Mouse (Mus musculus) mouse trophoblast stem cell (cell line): ENCODE results near the gene Cd59a.
"Not testable (repeated sequence)": the region's sequence is repeated elsewhere in the genome, so short reads cannot be mapped to it uniquely, and the experiment has no call there.

Experiments used
- in situ Hi-C, 2 experiments: fragments of 300-500 bp; cut with MseI, MboI; formaldehyde crosslinking; loops; 2 replicates in 1 of 2; 3 replicates in 1 of 2; pipeline ENCODE4 v1.15.1; 2025

The Cd59a gene

GRCm38 (mm10) chr2:104109021-104109420 is 13.4 kb downstream of the Cd59a start:
- in situ Hi-C loops: not testable (repeated sequence)

- in situ Hi-C loops: no loop called here
Measured at GRCm38 (mm10) chr2:104109528-104109927, 13.9 kb downstream of the Cd59a start.

DNA sequence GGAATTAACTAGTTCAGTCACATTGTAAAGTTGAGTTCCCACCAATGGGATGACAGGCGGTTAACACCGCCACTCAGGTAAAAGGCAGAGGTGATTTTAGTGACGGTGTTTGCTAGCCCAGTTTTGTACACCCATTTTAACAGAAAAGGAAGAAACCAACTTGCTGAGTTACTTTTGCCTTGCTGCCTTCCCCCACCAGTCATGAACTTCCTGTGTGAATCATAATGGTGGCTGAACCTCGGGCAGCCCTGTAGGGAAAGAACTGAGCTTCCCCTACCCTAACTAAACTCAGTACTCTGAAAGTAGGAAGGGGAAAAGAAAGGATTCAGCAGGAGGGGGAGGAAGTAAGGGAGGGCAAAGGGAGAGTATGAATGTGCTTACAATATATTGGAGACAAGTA is 14.4 kb downstream of the Cd59a start:
- in situ Hi-C loops: no loop called here

- in situ Hi-C loops: not testable (repeated sequence)
Measured at GRCm38 (mm10) chr2:104111170-104111797, 15.7 kb downstream of the Cd59a start.

DNA sequence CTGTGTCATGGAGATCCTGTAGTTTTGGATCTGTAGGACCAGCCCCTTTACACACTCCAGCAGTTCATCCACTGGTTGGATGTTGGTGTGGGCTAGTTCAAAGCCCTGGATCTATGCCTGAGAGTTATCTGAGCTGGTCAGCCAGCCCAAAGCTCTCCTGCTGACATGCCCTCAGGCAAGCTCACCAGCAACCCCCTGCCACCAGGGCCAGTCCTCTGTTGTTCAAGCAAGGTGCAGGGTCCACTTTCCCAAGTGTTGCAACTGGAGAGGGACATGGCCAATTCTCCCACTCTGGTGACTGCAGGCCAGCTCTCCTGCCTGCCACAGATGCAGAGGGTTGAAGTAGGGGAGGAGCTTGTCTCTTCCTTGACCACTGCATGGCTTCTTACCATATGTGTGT is 18.0 kb downstream of the Cd59a start:
- in situ Hi-C loops: not testable (repeated sequence)

DNA sequence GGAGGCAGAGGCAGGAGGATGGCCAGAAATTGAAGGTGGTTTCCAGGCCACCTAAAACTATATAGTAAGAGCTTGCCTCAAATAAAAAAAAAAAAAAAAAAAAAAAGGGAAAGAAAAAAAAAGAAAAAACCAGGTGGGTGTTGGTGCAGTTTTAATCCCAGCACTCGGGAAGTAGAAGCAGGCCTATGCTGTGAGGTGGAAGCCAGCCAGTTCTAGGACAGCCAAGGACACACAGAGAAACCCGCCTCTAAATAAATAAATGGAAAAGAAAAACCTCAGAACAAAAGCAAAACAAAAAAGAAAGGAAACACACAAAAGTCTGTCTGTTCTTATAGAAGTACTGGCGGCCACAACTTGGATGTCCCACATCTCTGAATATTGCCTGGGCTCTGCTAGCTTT is 19.3 kb downstream of the Cd59a start:
- in situ Hi-C loops: no loop called here

GRCm38 (mm10) chr2:104117173-104117572 is 21.6 kb downstream of the Cd59a start:
- in situ Hi-C loops: not testable (repeated sequence)

DNA sequence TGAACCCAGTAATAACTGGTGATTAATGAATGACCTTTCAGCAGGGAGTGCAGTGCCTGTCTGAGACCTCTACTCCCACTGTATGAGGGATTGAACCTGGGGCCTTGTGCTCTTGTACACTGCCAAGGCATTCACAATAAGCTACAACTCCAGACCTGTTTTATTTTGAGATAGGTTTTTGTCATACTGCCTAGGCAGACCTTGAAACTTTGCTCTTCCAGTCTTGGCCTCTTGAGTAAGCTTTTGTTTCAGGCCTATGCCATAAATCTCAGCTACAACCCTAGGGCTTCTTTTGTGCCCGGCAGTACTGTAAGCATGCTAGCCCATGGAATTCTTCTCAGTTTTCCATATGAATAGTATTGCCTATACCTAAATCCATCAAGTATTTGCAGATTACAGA is 23.5 kb downstream of the Cd59a start:
- in situ Hi-C loops: no loop called here

DNA sequence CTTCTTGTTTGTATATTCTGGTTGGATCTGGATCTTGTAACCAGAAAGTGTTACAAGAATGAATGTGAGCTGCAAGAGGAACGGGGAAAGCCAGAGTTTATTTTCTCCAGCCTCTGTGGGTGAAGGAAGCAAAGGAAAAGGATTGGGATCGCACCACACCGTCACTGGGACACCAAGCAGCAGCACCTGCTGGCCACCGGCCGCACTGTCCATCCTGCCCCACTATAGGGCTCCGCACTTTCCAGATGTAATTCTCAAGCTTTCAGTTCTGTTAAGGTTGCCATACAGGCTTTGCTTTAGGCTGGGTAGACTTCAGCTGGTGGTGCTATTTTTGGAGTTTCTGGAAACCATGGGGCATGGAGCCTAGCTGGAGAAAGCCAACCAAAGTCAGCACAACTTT is 24.7 kb downstream of the Cd59a start:
- in situ Hi-C loops: loop anchor here in 1 of 2 experiments (5.0 kb wide), 1 partner anchor 78 kb away; no protein-coding TSS in a partner anchor

DNA sequence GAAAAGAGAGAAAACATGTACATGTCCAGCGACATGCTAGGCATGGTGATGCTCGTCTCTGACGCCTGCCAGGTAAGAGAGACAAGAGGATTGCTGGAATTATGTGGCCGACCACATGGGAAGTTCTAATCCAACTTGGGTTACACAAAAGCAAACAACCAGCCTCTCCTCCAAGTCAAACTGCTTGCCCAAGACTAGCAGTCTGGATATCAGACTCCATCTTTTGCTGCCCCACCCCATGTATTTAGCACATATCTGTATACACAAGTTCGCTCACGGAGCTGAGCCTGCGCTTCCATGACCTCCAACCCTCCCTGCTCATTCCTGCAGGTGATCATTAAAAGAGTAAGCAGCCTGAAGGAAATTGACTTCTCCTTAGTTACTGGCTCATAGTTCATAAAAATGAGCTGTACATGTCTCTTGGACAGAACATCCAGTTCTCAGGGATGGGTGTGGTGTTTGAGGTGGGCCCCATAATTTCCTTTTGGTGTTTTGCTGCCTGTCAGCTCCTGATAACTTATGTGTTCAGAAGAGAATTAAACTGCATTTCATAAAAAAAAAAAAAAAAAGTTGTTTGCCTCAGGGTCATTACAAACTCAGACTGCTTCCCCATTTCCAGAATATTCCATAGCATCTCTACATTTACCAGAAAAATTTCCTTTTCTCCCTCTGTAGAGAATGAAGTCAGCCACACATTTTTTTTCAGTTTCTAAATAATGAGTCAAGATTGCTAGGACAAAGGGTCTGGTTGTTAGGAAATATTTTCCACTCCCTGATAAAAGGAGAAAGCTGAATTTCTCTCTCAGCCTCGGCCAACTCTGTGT is 26.3 kb downstream of the Cd59a start:
- in situ Hi-C loops: loop anchor here in 1 of 2 experiments (5.0 kb wide), 1 partner anchor 80 kb away; no protein-coding TSS in a partner anchor

- in situ Hi-C loops: loop anchor here in 1 of 2 experiments (5.0 kb wide), 1 partner anchor 80 kb away; no protein-coding TSS in a partner anchor
Measured at GRCm38 (mm10) chr2:104122505-104123378, 27.1 kb downstream of the Cd59a start, which contains the start of gene A930018P22Rik. Gene A930018P22Rik (plus strand): TSS chr2:104122769.

GRCm38 (mm10) chr2:104123540-104123939 is 27.9 kb downstream of the Cd59a start:
- in situ Hi-C loops: loop anchor here in 1 of 2 experiments (5.0 kb wide), 1 partner anchor 81 kb away; no protein-coding TSS in a partner anchor

DNA sequence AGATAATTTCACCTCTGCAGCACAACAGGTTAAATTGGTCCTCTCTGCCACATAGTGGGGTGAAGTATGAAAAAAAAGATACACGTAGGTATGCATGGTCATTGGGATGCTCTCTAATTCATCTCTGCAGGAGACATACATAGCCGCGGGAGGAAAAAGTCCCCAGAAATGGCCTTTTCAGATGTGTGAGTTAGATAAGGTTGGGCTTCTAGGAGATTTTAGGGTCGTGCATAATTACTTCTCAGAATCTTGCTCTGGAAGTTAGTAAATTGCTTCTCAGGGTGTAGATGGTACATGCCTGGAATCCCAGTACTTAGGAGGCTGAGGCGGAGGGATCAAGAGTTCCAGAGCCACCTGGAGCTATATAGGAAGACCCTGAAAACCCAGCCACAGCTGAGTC is 28.5 kb downstream of the Cd59a start:
- in situ Hi-C loops: loop anchor here in 1 of 2 experiments (5.0 kb wide), 1 partner anchor 82 kb away; no protein-coding TSS in a partner anchor

DNA sequence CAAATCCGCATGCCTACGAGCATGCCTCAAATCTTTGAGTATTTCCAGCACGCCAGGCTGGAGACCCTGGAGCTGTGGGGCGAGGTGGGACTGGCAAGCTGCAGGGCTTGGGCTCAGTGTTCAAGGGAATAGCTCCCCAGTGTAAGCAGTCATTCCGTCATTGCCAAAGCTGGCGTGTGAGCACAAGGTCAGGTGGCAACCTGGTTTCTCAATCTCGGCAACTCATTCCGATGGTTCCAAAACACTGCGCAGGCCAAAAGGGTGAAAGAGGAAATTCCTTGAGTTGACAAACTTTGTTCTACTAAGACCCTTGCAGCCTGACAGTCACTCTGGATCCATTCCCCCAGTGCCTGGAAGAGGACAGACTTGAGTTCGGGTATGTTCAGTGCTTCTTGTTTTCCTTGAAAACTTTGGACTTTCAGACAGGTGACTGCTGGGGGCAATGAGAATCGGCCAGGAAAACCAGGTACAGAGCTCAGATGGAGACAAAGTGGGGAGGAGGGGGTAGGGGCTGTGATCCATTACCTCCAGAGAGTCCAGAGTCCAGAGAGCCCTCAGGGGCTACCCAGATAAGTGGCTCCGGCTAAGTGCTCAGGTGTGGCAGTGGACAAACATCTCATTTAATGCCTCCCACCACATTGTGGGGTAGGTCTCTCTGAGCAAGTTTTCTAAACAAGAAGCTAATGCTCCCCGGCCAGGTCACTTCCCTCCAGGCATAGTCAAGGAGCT is 33.4 kb downstream of the Cd59a start:
- in situ Hi-C loops: loop anchor here in 1 of 2 experiments (5.0 kb wide), 1 partner anchor 87 kb away; no protein-coding TSS in a partner anchor

DNA sequence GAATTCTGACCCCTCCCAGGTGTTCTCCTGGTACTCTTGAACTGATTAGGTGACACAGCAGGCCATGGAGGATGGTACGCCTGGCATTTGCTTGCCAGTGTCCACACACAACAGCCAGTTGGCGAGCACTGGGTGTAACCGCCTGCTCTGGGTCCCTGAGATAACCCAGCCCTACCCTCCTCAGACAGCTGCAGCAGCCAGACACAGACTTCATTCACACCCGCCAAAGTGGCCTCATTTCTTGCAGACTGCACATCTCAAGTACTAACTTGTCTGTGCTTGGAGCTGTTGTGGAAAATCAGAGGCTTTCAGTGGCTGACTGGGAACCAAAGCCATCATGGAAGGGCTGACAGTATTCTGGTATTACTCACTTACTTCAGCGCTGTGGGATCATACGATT is 34.6 kb downstream of the Cd59a start:
- in situ Hi-C loops: no loop called here

- in situ Hi-C loops: no loop called here
Measured at GRCm38 (mm10) chr2:104130969-104131368, 35.4 kb downstream of the Cd59a start.

DNA sequence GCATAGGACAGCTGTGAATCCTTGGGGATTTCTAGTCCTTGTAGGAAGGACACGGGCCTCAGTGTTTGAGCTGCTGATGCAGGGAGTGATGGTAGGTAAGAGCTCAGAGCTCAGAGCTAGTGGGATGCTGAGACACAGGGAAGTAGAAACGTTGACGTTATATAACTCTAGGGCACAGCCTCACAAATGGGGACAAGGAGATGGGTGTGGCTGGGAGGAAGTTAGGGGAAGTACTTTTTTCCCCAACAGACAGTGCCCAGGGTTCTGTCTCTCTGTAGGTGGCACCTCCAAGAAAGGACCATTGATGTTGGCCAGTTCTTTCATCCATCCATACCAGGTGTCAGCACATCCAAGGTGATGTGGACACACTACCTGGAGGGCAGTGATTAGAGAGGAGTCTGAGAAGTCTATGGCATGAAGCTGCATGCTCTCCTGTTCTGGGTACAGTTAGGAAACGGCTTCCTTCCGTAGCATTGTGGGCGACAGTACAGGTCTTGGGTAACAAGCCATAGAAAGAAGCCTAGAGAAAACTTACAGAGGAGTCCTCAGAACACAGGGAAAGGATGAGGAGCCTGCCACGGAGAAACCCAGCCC is 36.8 kb downstream of the Cd59a start:
- in situ Hi-C loops: no loop called here

- in situ Hi-C loops: no loop called here
Measured at GRCm38 (mm10) chr2:104133042-104133810, 37.6 kb downstream of the Cd59a start.
